Mouse (Mus musculus) heart, postnatal 0 days (tissue): ENCODE results near the gene Ap4e1. TPM values are rescaled to one million over a fixed set of nuclear protein-coding genes. Genes with fewer than 3 reads are reported as not detected.

ENCODE experiments used
- ATAC-seq: fragments of 200-750 bp; cut with Nextera tagmentation; 2 replicates; pipeline ENCODE4 v1.8.0; 2017; ENCODE audit warnings: low read depth, moderate number of reproducible peaks, moderate library complexity; ENCODE audit not compliant: insufficient read depth
- DNase-seq: peaks from one replicate; pipeline ENCODE4 v3.0.0-alpha.2; 2016; ENCODE audit warnings: low spot score
- H3K27ac ChIP-seq: fragments of 300-500 bp; sonication (generic); 2 replicates; pipeline ENCODE4 v1.5.1; 2014; ENCODE audit warnings: low read depth, mild to moderate bottlenecking
- H3K27me3 ChIP-seq: fragments of 300-500 bp; sonication (generic); 2 replicates; pipeline ENCODE4 v1.6.1; 2014; ENCODE audit warnings: low read length, mixed read lengths; ENCODE audit not compliant: control insufficient read depth, insufficient read depth
- H3K36me3 ChIP-seq: fragments of 300-500 bp; sonication (generic); replicated peaks from 2 replicates; pipeline ENCODE4 v1.6.1; 2014; ENCODE audit warnings: low read length, mixed read lengths; ENCODE audit not compliant: control insufficient read depth, insufficient read depth
- H3K4me1 ChIP-seq: fragments of 300-500 bp; sonication (generic); 2 replicates; pipeline ENCODE4 v1.6.1; 2014; ENCODE audit warnings: antibody characterized with exemption; ENCODE audit not compliant: control insufficient read depth, insufficient read depth
- H3K4me2 ChIP-seq: fragments of 300-500 bp; sonication (generic); 2 replicates; pipeline ENCODE4 v1.6.1; 2014; ENCODE audit warnings: low read depth, mild to moderate bottlenecking, low read length, moderate library complexity
- H3K4me3 ChIP-seq: fragments of 300-500 bp; sonication (generic); 2 replicates; pipeline ENCODE4 v1.5.1; 2014; ENCODE audit warnings: low read depth, low read length
- H3K9ac ChIP-seq: fragments of 300-500 bp; sonication (generic); replicated peaks from 2 replicates; pipeline ENCODE4 v1.6.1; 2014; ENCODE audit warnings: low read depth, low read length, mixed read lengths
- H3K9me3 ChIP-seq: fragments of 300-500 bp; sonication (generic); replicated peaks from 2 replicates; pipeline ENCODE4 v1.6.1; 2016; ENCODE audit warnings: low read length; ENCODE audit not compliant: control insufficient read depth
- CTCF ChIP-seq: IDR thresholded peaks from 2 replicates; pipeline ENCODE4 v1.5.1; 2016; ENCODE audit warnings: antibody characterized with exemption, control low read depth, low read depth
- EP300 ChIP-seq: IDR thresholded peaks from 2 replicates; pipeline ENCODE4 v1.6.1; 2016; ENCODE audit warnings: antibody characterized with exemption, low read depth
- WGBS: fragments of 180-500 bp; shearing (Covaris S2); extraction: QIAGEN DNeasy Blood & Tissue Kit; methylation state at CpG from one replicate; pipeline ENCODE4 v1.1.7; 2014; 5-methylcytosine and 5-hydroxymethylcytosine counted together
- polyA plus RNA-seq: library from polyadenylated mRNA; unstranded; fragments of >200 nt; fragmentation: Nextera tagmentation; extraction: Ambion mirVana; gene quantifications from 2 replicates; pipeline ENCODE4 v1.2.1, GENCODE M21; 2015
- total RNA-seq: library from RNA; depleted of rRNA; stranded (reverse); fragments of >200 nt; gene quantifications from 2 replicates; pipeline ENCODE4 v1.2.3, GENCODE M21; 2014; ENCODE audit warnings: low replicate concordance

Ap4e1 gene
- total and polyA plus RNA-seq, 2 experiments from 2014 or later = 4.0 to 8.3 TPM

DNA sequence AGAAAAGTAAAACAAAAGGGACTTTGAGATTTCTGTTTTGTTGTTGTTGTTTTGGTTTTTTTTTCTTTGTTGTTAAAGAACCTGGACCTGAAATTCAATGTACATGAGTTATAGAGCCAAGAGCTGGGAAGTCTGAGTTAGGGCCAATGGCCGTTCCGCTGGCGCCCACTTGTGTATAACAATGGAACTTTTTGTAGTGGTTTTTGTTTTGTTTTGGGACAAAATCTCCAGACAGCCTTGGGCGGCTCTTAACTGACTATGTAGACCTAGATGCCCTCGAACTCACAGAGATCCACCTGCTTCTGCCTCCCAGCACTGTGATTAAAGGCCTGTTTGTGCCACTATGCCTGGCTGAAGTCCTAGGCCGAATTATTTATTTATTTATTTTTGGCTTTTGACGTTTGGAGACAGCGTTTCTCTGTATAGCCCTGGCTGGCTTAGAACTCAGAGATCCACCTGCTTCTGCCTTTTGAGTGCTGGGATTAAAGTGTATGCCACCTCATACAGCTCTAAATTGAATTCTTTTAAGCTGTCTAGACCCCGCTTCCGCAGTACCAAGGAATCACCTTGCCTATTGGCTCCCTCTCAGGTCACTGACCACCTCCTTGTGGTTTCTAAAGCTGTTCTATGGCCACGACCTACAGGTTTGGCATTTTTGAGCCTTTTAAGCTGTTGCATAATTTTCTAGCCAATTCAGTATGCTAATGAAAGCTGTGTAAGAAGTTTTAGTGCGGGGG lies 1.7 kb upstream of the Ap4e1 start:
- Histone ChIP-seq H3K4me2 (peak overlapping the region; percentile 45), H3K9ac (no peak overlapping the region), H3K27ac (no peak overlapping the region), H3K36me3 (peaks cover 9% of the 10 kb centered on the region; the same call in 1 of the 2 replicates), H3K4me3 (peak overlapping the region; percentile 39), H3K4me1 (peaks cover 4% of the 10 kb centered on the region; the same call in 1 of the 2 replicates), H3K9me3 (no peaks in the 10 kb centered on the region), H3K27me3 (no peaks in the 10 kb centered on the region)
- ATAC-seq (peak; percentile 53; the same call in 1 of the 2 replicates), DNase-seq (peak; percentile 36)
- TF ChIP-seq EP300 (no peak), CTCF (peak; percentile 50)
- WGBS = 36% methylated on average over 12 of the region's 12 CpGs

GRCm38 (mm10) chr2:127007509-127007908 lies 1.0 kb upstream of the Ap4e1 start:
- peaks cover 15% of the 10 kb centered on the region for H3K36me3 ChIP-seq
- no peak overlapping the region for H3K4me3 ChIP-seq
- H3K27ac ChIP-seq = no peak overlapping the region
- no peak overlapping the region for H3K4me2 ChIP-seq
- TF ChIP-seq CTCF = no peak
- no peak for TF ChIP-seq EP300
- WGBS = 75% methylated on average over 5 of the region's 5 CpGs
- no peaks in the 10 kb centered on the region for H3K27me3 ChIP-seq
- no peaks in the 10 kb centered on the region for H3K9me3 ChIP-seq
- no peak overlapping the region for H3K9ac ChIP-seq
- peaks cover 4% of the 10 kb centered on the region; the same call in 1 of the 2 replicates for H3K4me1 ChIP-seq
- ATAC-seq (no peak), DNase-seq (no peak)

DNA sequence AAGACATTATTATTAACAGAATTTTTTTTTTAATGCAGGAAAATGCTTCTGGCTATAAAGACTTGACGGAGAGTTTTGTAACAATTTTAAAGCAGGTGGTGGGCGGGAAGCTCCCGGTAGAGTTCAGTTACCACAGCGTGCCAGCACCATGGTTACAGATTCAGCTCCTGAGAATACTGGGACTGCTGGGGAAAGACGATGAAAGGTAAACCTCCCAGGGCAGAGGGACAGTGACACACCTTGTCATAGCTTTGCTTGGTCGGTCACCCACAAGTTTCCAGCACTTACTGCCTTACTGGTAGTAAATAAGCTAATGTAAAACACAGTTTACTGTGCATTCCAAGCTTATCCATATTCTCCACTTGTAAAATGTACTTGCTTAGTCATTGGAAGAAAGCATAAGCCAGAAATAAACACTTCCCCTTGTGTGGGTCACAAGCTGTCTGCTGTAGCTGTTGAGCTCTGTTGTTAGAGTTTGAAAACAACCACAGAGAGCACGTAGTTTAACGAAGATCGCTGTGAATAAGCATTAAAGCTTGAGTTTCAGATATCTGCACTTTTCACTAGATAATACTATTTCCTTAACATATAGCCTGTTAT lies 26.6 kb downstream of the Ap4e1 start:
- H3K4me3 ChIP-seq = no peak overlapping the region
- H3K27ac ChIP-seq = no peak overlapping the region
- H3K4me1 ChIP-seq = no peaks in the 10 kb centered on the region
- H3K9me3 ChIP-seq = no peaks in the 10 kb centered on the region
- no peaks in the 10 kb centered on the region for H3K27me3 ChIP-seq
- ATAC-seq (no peak), DNase-seq (no peak)
- no peak for TF ChIP-seq EP300
- TF ChIP-seq CTCF = no peak
- no peak overlapping the region for H3K4me2 ChIP-seq
- 95% methylated on average over 9 of the region's 9 CpGs for WGBS
- peaks cover 34% of the 10 kb centered on the region for H3K36me3 ChIP-seq
- no peak overlapping the region for H3K9ac ChIP-seq

- TF ChIP-seq EP300 (no peak), CTCF (no peak)
Observed at GRCm38 (mm10) chr2:127037299-127037698, 28.8 kb downstream of the Ap4e1 start.

DNA sequence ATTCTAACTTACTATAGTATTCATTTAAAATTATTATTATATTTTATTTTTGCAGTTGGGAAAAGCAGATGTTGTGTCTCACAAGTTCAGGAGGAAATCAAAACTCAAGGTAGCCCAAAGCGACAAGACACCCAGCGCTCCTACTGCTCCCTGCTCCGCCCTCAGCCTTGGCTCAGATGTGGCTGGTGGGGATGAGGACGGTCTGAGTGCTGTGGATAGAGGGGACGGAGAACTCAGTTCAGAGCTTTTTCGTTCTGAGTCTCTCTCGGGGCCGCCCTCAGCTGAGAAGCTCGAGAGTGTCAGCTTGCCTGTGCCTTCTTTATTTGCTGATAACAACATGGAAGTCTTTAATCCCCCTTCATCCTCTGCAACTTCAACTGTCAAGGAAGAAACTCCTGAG lies 53.0 kb downstream of the Ap4e1 start:
- H3K27ac ChIP-seq = no peak overlapping the region

More at GRCm38 (mm10) chr2:127037299-127037698, 28.8 kb downstream of the Ap4e1 start:
- 83% methylated on average over 4 of the region's 4 CpGs for WGBS
- Histone ChIP-seq H3K9me3 (no peaks in the 10 kb centered on the region), H3K4me2 (no peak overlapping the region), H3K27me3 (no peaks in the 10 kb centered on the region), H3K9ac (no peak overlapping the region), H3K36me3 (peaks cover 40% of the 10 kb centered on the region), H3K4me1 (no peaks in the 10 kb centered on the region), H3K4me3 (no peak overlapping the region), H3K27ac (no peak overlapping the region)
- ATAC-seq (peak; percentile 41; the same call in 1 of the 2 replicates), DNase-seq (no peak)

More for the DNA sequence above, 53.0 kb downstream of the Ap4e1 start:
- no peak for DNase-seq
- H3K9ac ChIP-seq = no peak overlapping the region
- no peaks in the 10 kb centered on the region for H3K4me1 ChIP-seq
- ATAC-seq = no peak
- H3K4me2 ChIP-seq = no peak overlapping the region
- H3K4me3 ChIP-seq = no peak overlapping the region
- H3K9me3 ChIP-seq = no peaks in the 10 kb centered on the region
- WGBS = 85% methylated on average over 9 of the region's 9 CpGs
- peaks cover 69% of the 10 kb centered on the region for H3K36me3 ChIP-seq
- TF ChIP-seq CTCF = no peak
- no peak for TF ChIP-seq EP300
- H3K27me3 ChIP-seq = no peaks in the 10 kb centered on the region
